Mouse (Mus musculus): ENCODE data around the gene C1qtnf5.
"Not testable (repeated sequence)": the region's sequence is repeated elsewhere in the genome, so short reads cannot be mapped to it uniquely, and the experiment has no call there.

Gene C1qtnf5

GRCm38 (mm10) chr9:44106182-44106581, 863 bp upstream of the C1qtnf5 start:
- DNase-seq (ENCODE audit: low read depth, low spot score), result no peak

GRCm38 (mm10) chr9:44106596-44106995, 449 bp upstream of the C1qtnf5 start:
- no peak for DNase-seq (ENCODE audit: low read depth, low spot score)

- DNase-seq (ENCODE audit: low read depth, low spot score), result no peak
Observed at GRCm38 (mm10) chr9:44107557-44108179, 623 bp downstream of the C1qtnf5 start.

GRCm38 (mm10) chr9:44108269-44109055, 1.4 kb downstream of the C1qtnf5 start:
- no peak for DNase-seq (ENCODE audit: low read depth, low spot score)

GRCm38 (mm10) chr9:44109360-44110095, 2.5 kb downstream of the C1qtnf5 start:
- DNase-seq (ENCODE audit: low read depth, low spot score), result no peak

- DNase-seq (ENCODE audit: low read depth, low spot score), result not testable (repeated sequence)
Observed at GRCm38 (mm10) chr9:44111909-44112308, 4.9 kb downstream of the C1qtnf5 start.

GRCm38 (mm10) chr9:44113105-44113789, 6.2 kb downstream of the C1qtnf5 start, which contains the start of the genes Gm49380 and Rnf26:
Gm49380 (minus strand) TSS chr9:44113500.
Rnf26 (minus strand) TSS chr9:44113517.
- DNase-seq (ENCODE audit: low read depth, low spot score), result peak; percentile 99

GRCm38 (mm10) chr9:44114453-44114852, 7.4 kb downstream of the C1qtnf5 start:
- no peak for DNase-seq (ENCODE audit: low read depth, low spot score)

GRCm38 (mm10) chr9:44115599-44115998, 8.6 kb downstream of the C1qtnf5 start:
- no peak for DNase-seq (ENCODE audit: low read depth, low spot score)

- no peak for DNase-seq (ENCODE audit: low read depth, low spot score)
Observed at GRCm38 (mm10) chr9:44116182-44116581, 9.1 kb downstream of the C1qtnf5 start.

- DNase-seq (ENCODE audit: low read depth, low spot score), result no peak
Observed at GRCm38 (mm10) chr9:44119011-44119410, 12.0 kb downstream of the C1qtnf5 start.

- no peak for DNase-seq (ENCODE audit: low read depth, low spot score)
Observed at GRCm38 (mm10) chr9:44119948-44120465, 13.0 kb downstream of the C1qtnf5 start.

- DNase-seq (ENCODE audit: low read depth, low spot score), result no peak
Observed at GRCm38 (mm10) chr9:44124317-44124716, 17.3 kb downstream of the C1qtnf5 start.

- DNase-seq (ENCODE audit: low read depth, low spot score), result no peak
Observed at GRCm38 (mm10) chr9:44125026-44125425, 18.0 kb downstream of the C1qtnf5 start.

- DNase-seq (ENCODE audit: low read depth, low spot score), result peak; percentile 75
Observed at GRCm38 (mm10) chr9:44125546-44126428, 18.7 kb downstream of the C1qtnf5 start.

- no peak for DNase-seq (ENCODE audit: low read depth, low spot score)
Observed at GRCm38 (mm10) chr9:44126746-44127145, 19.7 kb downstream of the C1qtnf5 start.

- DNase-seq (ENCODE audit: low read depth, low spot score), result no peak
Observed at GRCm38 (mm10) chr9:44127351-44127801, 20.3 kb downstream of the C1qtnf5 start.

GRCm38 (mm10) chr9:44129633-44130032, 22.6 kb downstream of the C1qtnf5 start:
- no peak for DNase-seq (ENCODE audit: low read depth, low spot score)

GRCm38 (mm10) chr9:44130034-44130433, 23.0 kb downstream of the C1qtnf5 start:
- no peak for DNase-seq (ENCODE audit: low read depth, low spot score)

- no peak for DNase-seq (ENCODE audit: low read depth, low spot score)
Observed at GRCm38 (mm10) chr9:44130581-44131275, 23.7 kb downstream of the C1qtnf5 start.

Measured in brain, embryonic 18.5 days (tissue).